Mouse (Mus musculus) G1E (cell line): ENCODE measurements at regions not wholly inside any gene's neighbourhood (a gene's known extent, or its start where the extent isn't known, plus 50 kb on each side); places are given as distances from the start of the nearest gene placed in this dataset.

Experiments
- CTCF ChIP-seq: IDR thresholded peaks from 2 replicates; pipeline ENCODE4 v1.5.1; 2012; ENCODE audit warnings: low read depth, low read length, inconsistent platforms, mixed read lengths
- GATA1 ChIP-seq: IDR thresholded peaks from 2 replicates; pipeline ENCODE4 v1.6.1; 2012; ENCODE audit warnings: borderline replicate concordance, low read length, inconsistent platforms, mixed read lengths
- POLR2AphosphoS5 ChIP-seq: IDR thresholded peaks from 2 replicates; pipeline ENCODE4 v1.6.1; 2012; ENCODE audit warnings: low read depth, low read length, inconsistent platforms; ENCODE audit not compliant: insufficient replicate concordance
- TAL1 ChIP-seq: conservative IDR thresholded peaks from 2 replicates; pipeline ENCODE4 v1.6.1; 2012; ENCODE audit warnings: low read depth, low read length, inconsistent platforms, mixed read lengths

GRCm38 (mm10) chr16:63094126-63094840 lies 240.2 kb downstream of the Pros1 start:
- TF ChIP-seq CTCF = no peak
- TF ChIP-seq GATA1 = no peak
- no peak for TF ChIP-seq TAL1
- no peak for TF ChIP-seq POLR2AphosphoS5
